Mouse (Mus musculus): ENCODE results near the gene Cacng7.

GRCm38 (mm10) chr7:3332619-3333521, at the start of gene Cacng7:
- TF ChIP-seq CTCF (IDR thresholded peaks at IDR 0.05; ENCODE audit: low read depth) (no peak), EP300 (optimal IDR thresholded peaks at IDR 0.05) (no peak)
